Mouse (Mus musculus): ENCODE results near the gene Traf5. TPM values are rescaled to one million over a fixed set of nuclear protein-coding genes. Genes with fewer than 3 reads are reported as not detected.

Gene Traf5
- total RNA-seq, 2 experiments from 2014 or later = 2.5 to 2.8 TPM

DNA sequence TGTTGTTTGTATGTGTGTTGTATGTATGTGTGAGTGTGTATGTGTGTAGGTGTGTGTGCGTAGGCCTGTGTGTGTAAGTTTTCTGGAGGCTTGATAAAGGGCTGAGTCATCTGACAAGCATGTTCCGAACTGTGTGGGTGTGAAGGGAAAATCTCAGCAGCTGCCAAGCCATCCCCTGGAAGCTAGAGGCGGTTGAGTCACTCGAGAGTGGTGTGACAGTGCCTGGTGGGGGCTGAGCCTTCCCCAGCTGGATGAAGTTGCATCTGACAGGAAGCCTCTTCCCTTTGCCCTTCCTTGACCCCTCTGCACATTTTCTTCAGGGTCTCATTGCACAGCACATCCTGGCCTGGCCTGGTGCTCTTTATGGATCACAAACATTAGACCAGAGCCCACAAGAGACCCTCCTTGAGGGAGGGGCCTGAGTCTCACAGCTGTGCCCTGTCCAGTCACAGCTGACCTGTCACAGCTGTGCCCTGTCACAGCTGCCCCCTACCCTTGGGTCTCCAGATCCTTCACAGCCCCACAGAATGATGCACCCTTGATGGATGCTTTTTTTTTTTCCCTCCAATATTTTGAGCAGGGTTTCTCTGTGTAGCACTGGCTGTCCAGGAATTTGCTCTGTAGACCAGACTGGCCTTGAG lies 30.6 kb downstream of the Traf5 start:
- peak; percentile 60 to 67 for DNase-seq

GRCm38 (mm10) chr1:192058911-192059310 lies 33.4 kb downstream of the Traf5 start:
- DNase-seq = no peak

DNA sequence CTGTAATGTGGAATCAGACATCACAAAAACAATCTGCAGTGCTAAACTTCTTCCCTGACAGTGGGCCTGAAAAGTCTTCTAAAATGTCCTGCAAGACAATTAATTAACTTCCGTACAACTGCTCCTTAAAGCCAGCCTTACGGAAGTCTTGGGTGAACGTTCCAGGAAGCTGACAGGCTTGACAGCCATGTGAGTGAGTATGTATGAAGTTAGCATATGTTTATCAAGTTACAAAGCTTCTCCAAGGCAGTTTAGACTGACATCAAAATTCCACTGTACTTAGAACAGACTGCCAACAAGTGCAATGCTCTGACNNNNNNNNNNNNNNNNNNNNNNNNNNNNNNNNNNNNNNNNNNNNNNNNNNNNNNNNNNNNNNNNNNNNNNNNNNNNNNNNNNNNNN lies 38.6 kb downstream of the Traf5 start:
- no peak for DNase-seq

- no peak for DNase-seq
These were observed 39.4 kb downstream of the Traf5 start for GRCm38 (mm10) chr1:192052986-192053385.

DNA sequence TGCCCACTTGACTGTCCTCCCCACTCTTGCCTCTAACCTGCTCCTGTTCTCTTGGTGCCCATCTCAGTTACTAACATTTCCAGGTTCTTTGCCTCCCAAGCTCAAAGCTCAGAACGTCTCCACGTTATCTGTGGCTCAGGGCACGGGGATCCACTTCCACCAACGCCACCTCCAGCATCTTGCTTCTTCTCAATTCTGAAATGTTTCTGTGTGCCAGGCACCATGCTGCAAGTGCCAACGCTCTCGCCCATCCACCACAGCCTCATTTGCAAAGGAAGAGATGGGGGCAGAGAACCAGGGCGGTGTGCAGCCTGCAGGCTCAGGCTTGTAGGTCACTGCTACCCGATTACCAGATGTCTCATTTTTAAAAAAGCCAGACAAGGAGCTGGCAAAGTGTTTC lies 39.9 kb downstream of the Traf5 start:
- DNase-seq = no peak

GRCm38 (mm10) chr1:191999022-191999421 lies 93.3 kb downstream of the Traf5 start:
- no peak for DNase-seq

DNA sequence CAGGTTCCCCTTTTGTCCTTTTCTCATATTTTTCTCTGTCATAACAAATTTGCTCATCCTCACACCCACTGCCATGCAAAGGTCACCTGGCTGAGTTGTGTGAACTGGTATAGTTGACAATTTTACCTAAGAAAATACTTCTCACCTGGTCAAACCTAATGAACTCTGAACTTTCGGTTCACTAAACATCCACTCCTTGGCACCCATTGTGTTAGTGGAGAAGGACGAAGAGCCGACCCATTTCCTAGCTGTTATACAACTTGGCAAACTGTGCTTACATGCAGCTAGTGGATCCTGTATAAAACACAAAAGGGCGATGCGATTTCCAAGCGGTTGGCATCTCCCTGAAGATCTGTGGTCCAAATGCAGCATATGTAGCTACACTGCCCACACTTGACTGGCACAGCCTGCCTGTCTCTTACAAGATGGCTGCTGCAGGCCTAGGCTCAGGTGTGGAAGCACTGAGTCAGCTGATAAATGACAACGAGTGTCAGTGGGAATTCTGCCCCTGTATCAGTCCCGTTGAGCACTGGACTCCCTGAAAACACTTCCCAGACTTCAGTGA lies 95.7 kb downstream of the Traf5 start:
- DNase-seq = no peak

DNA sequence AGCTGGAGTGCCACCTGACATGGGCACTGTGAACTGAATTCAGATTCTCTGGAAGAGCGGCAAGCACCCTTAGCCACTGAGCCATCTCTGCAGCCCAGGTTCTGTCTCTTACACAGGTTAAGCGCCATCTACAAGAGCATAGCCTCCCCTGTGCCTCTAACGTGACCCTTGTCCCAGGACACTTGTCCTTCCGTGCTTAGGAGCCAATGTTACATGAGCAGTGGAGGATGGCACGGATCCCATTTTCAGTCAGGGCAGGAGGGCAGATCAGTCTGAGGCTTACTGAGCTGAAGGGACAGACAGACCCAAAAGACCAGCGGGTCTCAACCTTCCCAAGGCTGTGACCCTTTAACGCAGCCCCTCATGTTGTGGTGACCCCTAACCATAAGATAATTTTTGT lies 96.4 kb downstream of the Traf5 start:
- no peak for DNase-seq

- no peak for DNase-seq
These were observed 96.9 kb downstream of the Traf5 start for GRCm38 (mm10) chr1:191995488-191995887.

- no peak for DNase-seq
These were observed 97.9 kb downstream of the Traf5 start for GRCm38 (mm10) chr1:191994476-191994875.

- no peak for DNase-seq
These were observed 100.1 kb downstream of the Traf5 start for GRCm38 (mm10) chr1:191992040-191992780.

DNA sequence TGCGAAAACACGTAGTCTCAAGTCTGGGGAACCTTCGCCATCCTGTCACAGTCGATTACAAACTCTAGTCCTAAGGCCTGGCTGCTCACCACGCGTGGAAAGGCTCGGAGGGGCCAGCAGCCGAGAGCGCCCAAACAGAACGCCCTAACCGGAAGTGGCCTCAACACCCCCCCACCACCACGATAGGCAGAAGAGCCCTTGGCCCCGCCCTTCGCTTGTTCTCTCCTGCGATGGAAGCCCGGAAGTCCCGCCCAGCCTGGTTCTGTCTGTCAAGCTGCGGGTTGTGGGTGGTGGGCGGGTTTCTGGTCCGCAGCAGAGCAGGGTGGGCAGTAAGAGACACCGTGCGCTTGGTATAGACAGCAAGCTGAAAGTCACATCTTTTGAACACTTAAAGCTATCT lies 102.4 kb downstream of the Traf5 start:
- DNase-seq = peak; percentile 93 to 94

GRCm38 (mm10) chr1:191989060-191989459 lies 103.3 kb downstream of the Traf5 start:
- no peak for DNase-seq

DNA sequence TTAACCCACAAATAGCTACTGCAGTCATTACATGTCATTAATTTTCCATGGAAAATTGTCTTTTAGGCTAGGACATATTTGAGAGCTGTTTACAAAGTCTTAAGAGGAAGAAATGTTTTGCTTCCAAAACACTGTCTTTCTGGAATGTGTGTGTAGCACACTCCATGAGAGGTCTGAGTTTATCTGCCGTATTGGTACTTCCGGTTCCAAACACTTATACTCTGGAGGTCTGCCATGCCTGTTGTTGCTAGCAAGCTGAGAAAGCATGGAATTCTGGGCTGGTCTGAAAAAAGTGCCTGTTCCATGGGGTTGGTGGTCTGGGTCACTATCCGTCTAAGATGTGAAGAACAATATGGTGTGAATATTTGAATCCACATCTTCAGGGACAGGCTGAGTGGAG lies 103.7 kb downstream of the Traf5 start:
- no peak for DNase-seq

DNA sequence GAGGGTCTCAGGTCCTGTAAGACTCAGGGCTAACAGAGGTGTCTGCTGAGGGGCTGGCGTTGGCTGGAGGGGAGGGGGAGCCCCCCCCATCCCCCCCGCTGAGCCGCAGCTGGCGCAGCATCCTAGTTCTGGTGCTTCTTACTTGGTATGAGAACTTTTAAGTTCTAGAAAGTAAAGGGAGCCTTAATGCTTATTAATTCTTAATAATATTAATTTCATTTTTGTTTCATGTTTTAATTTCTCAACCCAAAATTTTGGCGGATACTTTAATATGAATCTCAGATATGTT lies 104.9 kb downstream of the Traf5 start:
- DNase-seq = no peak

GRCm38 (mm10) chr1:191986674-191987480 lies 105.5 kb downstream of the Traf5 start:
- no peak for DNase-seq

- DNase-seq = no peak
These were observed 110.8 kb downstream of the Traf5 start for GRCm38 (mm10) chr1:191981426-191982102.

- peak in 1 of 2 experiments; percentile 36 for DNase-seq
These were observed 115.2 kb downstream of the Traf5 start, which contains the start of gene Rd3 for GRCm38 (mm10) chr1:191977187-191977586. TSS of gene Rd3 (plus strand) at chr1:191977370.

GRCm38 (mm10) chr1:191974509-191975405 lies 117.6 kb downstream of the Traf5 start:
- no peak for DNase-seq

- no peak for DNase-seq
These were observed 122.4 kb downstream of the Traf5 start for GRCm38 (mm10) chr1:191969939-191970338.

GRCm38 (mm10) chr1:191964773-191965481 lies 127.4 kb downstream of the Traf5 start:
- DNase-seq = peak; percentile 60 to 75

All from layer of hippocampus, postnatal 36 days (tissue).